Comparison of ENCODE assay signal across 8 mouse cellular contexts in genomic region chr8:123318467-123318911, GRCm38 (mm10). TPM values are rescaled to one million over a fixed set of nuclear protein-coding genes. Genes with fewer than 3 reads are reported as not detected.
DNase-seq lines count a peak whose midpoint lies in the region; ATAC-seq lines count a peak whose summit lies in the region.

TSS of gene Fanca (minus strand) at chr8:123318576.

- H3K4me3 ChIP-seq in intestine, embryonic 14.5 days (ENCODE audit: low read depth, low read length): peak within 1 kb of the TSS; percentile 48

- H3K27ac ChIP-seq in intestine, embryonic 14.5 days (ENCODE audit: low read depth): no peak within 1 kb of the TSS

- H3K36me3 ChIP-seq in intestine, embryonic 14.5 days (ENCODE audit: control insufficient read depth, insufficient read depth, low read length): no peaks in the 10 kb centered on the region

- peak; percentile 85 to 88 for DNase-seq in adrenal gland, adult 18-20 months (ENCODE audit: low spot score in 2 of 2)
- peak; percentile 97 for DNase-seq in embryo, embryonic 11 days
- peak; percentile 93 for DNase-seq in gastrocnemius, postnatal 25 days
- DNase-seq in intestine, embryonic 14.5 days (ENCODE audit: low spot score): peak; percentile 97
- peak; percentile 92 for DNase-seq in left cerebral cortex, postnatal 14 days (ENCODE audit: low spot score in 2 of 2)
- peak; percentile 95 for DNase-seq in mesoderm, embryonic 11.5 days (ENCODE audit: low read depth, low spot score)
- DNase-seq in right cerebral cortex, postnatal 36 days (ENCODE audit: low spot score in 2 of 2): peak; percentile 88 to 90
- DNase-seq in yolk sac, embryonic 10.5 days (ENCODE audit: low spot score): peak; percentile 95

- peaks cover 4% of the 10 kb centered on the region; the same call in 1 of the 2 replicates for H3K4me1 ChIP-seq in intestine, embryonic 14.5 days (replicated peaks; ENCODE audit: control insufficient read depth, insufficient read depth, low read length)

- peak; percentile 99 for ATAC-seq in intestine, embryonic 14.5 days (replicated peaks; ENCODE audit: low FRiP score, low TSS enrichment, low read depth)

- peak within 1 kb of the TSS; percentile 88 for H3K4me2 ChIP-seq in intestine, embryonic 14.5 days (ENCODE audit: low read length)

- no peaks in the 10 kb centered on the region for H3K9me3 ChIP-seq in intestine, embryonic 14.5 days (ENCODE audit: control insufficient read depth, low read length)

- WGBS in intestine, embryonic 14.5 days: 1% methylated on average over 24 of the region's 24 CpGs

- H3K27me3 ChIP-seq in intestine, embryonic 14.5 days (replicated peaks; ENCODE audit: control insufficient read depth, insufficient read depth, low read length): no peaks in the 10 kb centered on the region

- intact Hi-C loops in left cerebral cortex, postnatal 14 days (cut with DNase I): no loop called here

- peak within 1 kb of the TSS; percentile 67 for H3K9ac ChIP-seq in intestine, embryonic 14.5 days (ENCODE audit: low read length)

RNA-seq across cellular contexts. Expression of gene Fanca, which starts in this region (rescaled TPM):
- total RNA-seq in adrenal gland, adult 18-20 months (2021): 1 to 10 TPM; 1.2 to 4.2 TPM
- 1 to 10 TPM in 1 of 2 experiments, under 1 TPM in 1; 0.51 to 1.3 TPM for total RNA-seq in gastrocnemius, postnatal 25 days (2021)
- polyA plus RNA-seq in intestine, embryonic 14.5 days (2014; fragmentation: Nextera tagmentation; extraction: Ambion mirVana): 29.8 and 32.0 TPM in 2 replicates
- total RNA-seq in left cerebral cortex, postnatal 14 days (2021): 1 to 10 TPM; 4.1 to 6.5 TPM
